Mouse (Mus musculus): ENCODE results near the gene Olfr1076. TPM values are rescaled to one million over a fixed set of nuclear protein-coding genes. Genes with fewer than 3 reads are reported as not detected.

Olfr1076 gene
- polyA plus RNA-seq, 1 experiment from 2014 or later, result not detected

Other genes with a start within 250 kb of the Olfr1076 start
- gene Olfr1051, start 229.4 kb upstream of the Olfr1076 start, polyA plus RNA-seq (2014; fragmentation: Nextera tagmentation; extraction: Ambion mirVana), result not detected in 2 replicates
- not detected in 2 replicates for gene Olfr1052, start 216.0 kb upstream of the Olfr1076 start, polyA plus RNA-seq (2014; fragmentation: Nextera tagmentation; extraction: Ambion mirVana)
- gene Olfr1053, start 193.2 kb upstream of the Olfr1076 start, polyA plus RNA-seq (2014; fragmentation: Nextera tagmentation; extraction: Ambion mirVana), result not detected in 2 replicates
- gene Olfr1054, start 173.0 kb upstream of the Olfr1076 start, polyA plus RNA-seq (2014; fragmentation: Nextera tagmentation; extraction: Ambion mirVana), result not detected in 2 replicates
- gene Olfr1055, start 158.2 kb upstream of the Olfr1076 start, polyA plus RNA-seq (2014; fragmentation: Nextera tagmentation; extraction: Ambion mirVana), result not detected in 2 replicates
- gene Olfr1056, start 146.0 kb upstream of the Olfr1076 start, polyA plus RNA-seq (2014; fragmentation: Nextera tagmentation; extraction: Ambion mirVana), result not detected in 2 replicates
- not detected in 2 replicates for gene Olfr1057, start 130.1 kb upstream of the Olfr1076 start, polyA plus RNA-seq (2014; fragmentation: Nextera tagmentation; extraction: Ambion mirVana)
- not detected in 2 replicates for gene Olfr1058, start 119.9 kb upstream of the Olfr1076 start, polyA plus RNA-seq (2014; fragmentation: Nextera tagmentation; extraction: Ambion mirVana)
- not detected in 2 replicates for gene Olfr1061, start 94.4 kb upstream of the Olfr1076 start, polyA plus RNA-seq (2014; fragmentation: Nextera tagmentation; extraction: Ambion mirVana)
- gene Olfr1062, start 81.7 kb upstream of the Olfr1076 start, polyA plus RNA-seq (2014; fragmentation: Nextera tagmentation; extraction: Ambion mirVana), result not detected in 2 replicates
- gene Olfr1065, start 57.9 kb upstream of the Olfr1076 start, polyA plus RNA-seq (2014; fragmentation: Nextera tagmentation; extraction: Ambion mirVana), result not detected in 2 replicates
- not detected in 2 replicates for gene Olfr1066, start 52.2 kb upstream of the Olfr1076 start, polyA plus RNA-seq (2014; fragmentation: Nextera tagmentation; extraction: Ambion mirVana)
- not detected in 2 replicates for gene Olfr228, start 21.1 kb upstream of the Olfr1076 start, polyA plus RNA-seq (2014; fragmentation: Nextera tagmentation; extraction: Ambion mirVana)
- not detected in 2 replicates for gene Olfr1079, start 34.0 kb downstream of the Olfr1076 start, polyA plus RNA-seq (2014; fragmentation: Nextera tagmentation; extraction: Ambion mirVana)
- not detected in 2 replicates for gene Olfr1080, start 49.8 kb downstream of the Olfr1076 start, polyA plus RNA-seq (2014; fragmentation: Nextera tagmentation; extraction: Ambion mirVana)
- not detected in 2 replicates for gene Olfr1082, start 90.5 kb downstream of the Olfr1076 start, polyA plus RNA-seq (2014; fragmentation: Nextera tagmentation; extraction: Ambion mirVana)
- gene Olfr1084, start 131.3 kb downstream of the Olfr1076 start, polyA plus RNA-seq (2014; fragmentation: Nextera tagmentation; extraction: Ambion mirVana), result not detected in 2 replicates
- gene Olfr1085, start 153.6 kb downstream of the Olfr1076 start, polyA plus RNA-seq (2014; fragmentation: Nextera tagmentation; extraction: Ambion mirVana), result not detected in 2 replicates
- gene Olfr1086, start 171.6 kb downstream of the Olfr1076 start, polyA plus RNA-seq (2014; fragmentation: Nextera tagmentation; extraction: Ambion mirVana), result not detected in 2 replicates
- not detected in 2 replicates for gene Olfr1087, start 189.9 kb downstream of the Olfr1076 start, polyA plus RNA-seq (2014; fragmentation: Nextera tagmentation; extraction: Ambion mirVana)
- gene Olfr1089, start 225.2 kb downstream of the Olfr1076 start, polyA plus RNA-seq (2014; fragmentation: Nextera tagmentation; extraction: Ambion mirVana), result not detected in 2 replicates

All from heart, embryonic 14.5 days (tissue).